Mouse (Mus musculus) B cell, adult 67 days (primary cell): ENCODE results near the gene Fam102a. TPM values are rescaled to one million over a fixed set of nuclear protein-coding genes. Genes with fewer than 3 reads are reported as not detected.

Source experiments
- total RNA-seq, 2 experiments: library from RNA; stranded (reverse); gene quantifications; 4 replicates each; pipeline ENCODE4 v1.2.4; 2023

Gene Fam102a
- 10 to 100 TPM; 69.0 to 74.8 TPM for total RNA-seq

DNA sequence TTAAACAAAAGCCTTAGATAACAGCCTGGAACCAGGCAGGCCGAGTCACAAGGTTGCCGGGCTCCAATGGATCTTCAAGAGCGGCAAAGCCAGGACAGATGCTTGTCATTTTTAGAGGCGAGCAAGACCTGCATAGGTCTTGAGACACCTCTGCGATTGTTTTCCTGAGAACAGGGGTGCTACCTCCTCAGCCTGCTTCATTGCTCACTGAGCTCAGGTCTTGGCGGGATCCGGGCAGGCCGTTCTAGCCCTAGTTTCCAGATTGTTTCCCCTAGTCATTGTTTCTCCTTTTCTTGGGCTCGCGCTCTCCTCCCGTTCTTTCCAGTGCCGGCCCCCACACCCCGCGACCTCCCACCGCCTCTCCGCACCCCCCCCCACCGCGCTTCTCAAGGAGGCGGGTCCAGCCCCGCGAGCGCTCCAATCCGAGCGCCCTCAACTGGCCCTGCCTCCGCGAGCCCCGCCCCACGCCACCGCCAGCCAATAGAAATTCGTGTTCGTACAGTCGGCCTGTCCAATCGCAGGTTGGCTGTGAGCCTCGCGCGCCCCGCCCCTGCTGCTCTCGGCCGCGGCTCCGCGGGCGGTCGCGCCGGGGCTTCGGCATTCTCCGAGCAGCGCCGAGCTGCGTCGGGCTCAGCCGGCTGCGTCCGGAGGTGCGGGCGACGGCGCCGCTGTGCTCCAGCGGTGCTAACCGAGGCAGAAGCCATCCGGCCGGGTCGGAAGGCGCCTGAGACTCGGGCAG, at the start of gene Fam102a:
Fam102a (plus strand) TSS at position 600 of the 739 bp plus-strand sequence.

DNA sequence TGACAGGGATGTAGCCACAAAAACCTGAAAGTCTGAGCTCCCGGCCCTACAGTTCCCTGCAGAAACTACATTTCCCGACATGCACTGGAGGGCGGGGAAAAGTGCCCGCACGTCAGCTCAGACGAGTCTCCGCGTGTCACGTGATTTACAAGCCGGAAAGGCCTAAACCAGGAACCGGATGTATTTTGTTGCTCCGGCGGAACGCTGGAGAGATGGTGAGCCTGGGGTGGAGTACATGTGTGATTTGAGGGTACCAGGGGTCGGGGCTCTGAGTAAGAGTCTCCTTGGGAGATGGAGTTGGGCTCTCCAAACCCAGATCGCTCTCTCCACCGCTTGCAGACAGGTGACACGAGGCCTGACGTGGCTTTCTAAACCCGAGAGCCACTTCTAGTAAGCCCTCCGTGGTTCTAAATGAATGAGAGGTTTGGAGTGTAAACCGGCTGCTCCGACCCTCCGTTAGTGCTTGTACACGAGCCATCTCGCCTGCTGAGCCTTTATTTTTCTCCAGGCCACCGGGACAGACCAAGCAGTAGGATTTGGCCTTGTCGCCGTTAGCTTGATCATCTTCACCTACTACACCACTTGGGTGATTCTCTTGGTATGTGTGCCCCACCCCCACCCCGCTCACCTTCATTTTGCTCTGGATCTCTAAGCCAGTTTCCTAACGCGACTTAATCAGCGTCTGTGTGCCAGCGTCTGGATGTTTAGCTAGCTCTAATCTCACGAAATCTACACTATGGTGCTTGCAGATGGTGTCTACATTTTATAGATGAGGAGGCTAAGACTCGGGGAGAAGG, 35.8 kb downstream of the Fam102a start, which contains the start of gene Dpm2:
Dpm2 (plus strand) TSS at position 161 of the 797 bp plus-strand sequence.

DNA sequence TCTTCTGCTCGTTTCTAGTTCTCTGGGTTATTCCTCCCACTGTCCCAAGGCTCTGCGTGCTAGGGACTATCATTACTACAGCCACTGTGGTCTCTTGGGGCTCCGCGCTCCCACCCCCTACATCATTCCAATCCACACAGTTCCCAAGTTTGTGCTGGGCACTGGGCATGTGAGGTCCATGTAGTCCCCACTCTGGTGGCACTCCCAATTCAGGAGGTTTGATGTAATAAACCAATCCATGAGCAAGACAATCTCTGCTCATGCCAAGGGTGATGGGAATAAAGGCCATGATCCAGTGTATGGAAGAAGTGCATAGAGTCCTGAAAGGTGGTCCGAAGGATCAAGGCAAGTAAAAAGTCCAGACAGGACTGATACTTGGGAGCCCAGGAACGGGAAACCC, 39.4 kb downstream of the Fam102a start, which contains the start of gene Pip5kl1:
Pip5kl1 (plus strand) TSS at position 301 of the 400 bp plus-strand sequence.

DNA sequence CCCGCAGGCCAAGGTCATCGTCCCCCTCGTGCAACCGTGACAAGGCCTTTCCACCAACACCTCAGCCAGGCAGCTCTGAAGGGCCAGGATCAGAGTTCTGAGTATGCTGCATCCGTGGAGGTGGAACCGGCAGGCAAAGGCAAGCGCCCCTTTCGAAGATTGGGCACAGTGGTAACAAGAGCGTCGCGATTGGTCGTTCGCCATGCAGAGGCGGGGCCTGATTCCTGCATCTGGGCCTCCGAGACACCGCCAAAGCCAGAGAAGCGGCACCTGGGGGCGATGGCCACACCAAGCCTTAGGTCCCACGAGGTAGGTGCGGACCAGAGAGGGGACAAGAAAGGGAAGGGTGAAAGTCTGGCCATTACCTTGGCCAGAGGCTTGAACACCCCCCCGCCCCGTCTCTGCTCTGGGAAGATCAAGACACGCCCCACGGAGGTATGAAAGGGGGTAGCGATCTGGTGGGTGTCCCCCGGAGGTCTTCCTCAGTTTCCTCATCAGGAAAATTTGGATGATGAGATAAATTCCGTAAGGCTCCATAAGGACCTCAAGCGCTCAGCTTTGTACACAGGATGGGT, 40.5 kb downstream of the Fam102a start, which contains the start of gene 9430097D07Rik:
9430097D07Rik (minus strand) TSS at position 99 of the 575 bp plus-strand sequence.

DNA sequence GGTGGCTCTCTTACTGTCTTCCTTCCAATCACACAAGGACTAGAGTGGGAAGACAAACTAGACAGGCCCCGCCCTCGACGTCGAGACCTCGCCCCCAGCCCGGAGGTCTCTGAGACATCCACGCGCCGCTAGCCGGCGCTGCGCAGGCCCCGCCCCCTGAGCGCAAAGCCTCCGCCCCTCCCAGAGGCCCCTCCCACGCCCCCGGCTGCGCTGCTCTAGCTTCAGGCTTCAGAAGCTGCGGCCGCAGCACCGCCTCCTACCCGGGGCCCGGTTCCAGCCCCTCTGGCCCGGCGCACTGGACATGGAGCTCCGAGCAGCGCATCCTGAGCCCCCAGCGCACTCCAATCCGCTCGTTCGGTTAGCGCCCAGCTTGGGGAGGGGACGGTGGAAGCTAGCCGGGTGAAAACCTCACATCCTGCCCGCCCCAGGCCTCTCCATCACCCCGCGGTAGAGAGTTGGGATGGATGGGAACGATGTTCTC, 51.8 kb downstream of the Fam102a start, which contains the start of gene St6galnac4:
St6galnac4 (plus strand) TSS at position 225 of the 481 bp plus-strand sequence.

DNA sequence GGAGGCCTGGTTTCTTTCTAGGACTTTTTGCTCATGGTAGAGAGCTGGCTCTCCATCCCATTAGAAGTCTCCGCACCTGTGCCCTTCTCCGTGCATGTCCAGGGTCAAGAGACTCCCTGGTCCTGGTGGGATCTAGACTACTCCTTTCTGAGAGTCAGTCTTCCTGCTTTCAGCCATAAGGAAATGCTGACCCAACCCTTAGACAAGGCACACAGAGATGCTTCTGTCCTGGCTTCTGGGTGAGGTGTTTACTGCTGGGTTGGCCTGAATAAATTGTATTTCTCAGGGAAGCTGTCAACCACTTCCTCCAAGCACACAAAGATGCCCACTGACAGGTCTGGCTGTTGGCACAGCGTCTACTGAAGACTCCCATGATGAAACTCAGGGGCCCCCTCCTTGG, 64.3 kb downstream of the Fam102a start, which contains the start of gene St6galnac6:
St6galnac6 (plus strand) TSS at position 301 of the 400 bp plus-strand sequence.

Other genes starting within 250 kb of the Fam102a start
- gene Golga2, start 247.9 kb upstream of the Fam102a start, total RNA-seq = 10 to 100 TPM; 66.3 to 72.3 TPM
- 100 to 1,000 TPM in 1 of 2 experiments, 10 to 100 TPM in 1; 86.0 to 107 TPM for gene Swi5, start 247.3 kb upstream of the Fam102a start, total RNA-seq
- gene Ciz1, start 183.0 kb upstream of the Fam102a start, total RNA-seq = 100 to 1,000 TPM; 134 to 162 TPM
- gene Dnm1, start 182.0 kb upstream of the Fam102a start, total RNA-seq = not detected
- 10 to 100 TPM; 45.5 to 54.0 TPM for gene 1110008P14Rik, start 153.4 kb upstream of the Fam102a start, total RNA-seq
- 1 to 10 TPM; 1.7 to 2.3 TPM for gene Lcn2, start 147.1 kb upstream of the Fam102a start, total RNA-seq
- 10 to 100 TPM; 11.4 to 15.6 TPM for gene Ptges2, start 139.4 kb upstream of the Fam102a start, total RNA-seq
- 1 to 10 TPM; 3.9 to 5.5 TPM for gene Naif1, start 84.9 kb upstream of the Fam102a start, total RNA-seq
- 10 to 100 TPM; 34.2 to 43.0 TPM for gene Slc25a25, start 83.9 kb upstream of the Fam102a start, total RNA-seq
- gene Dpm2, start 35.5 kb downstream of the Fam102a start, total RNA-seq = 10 to 100 TPM; 63.0 to 66.8 TPM
- under 1 TPM in 1 of 2 experiments, not detected in 1; 0.56 TPM for gene Pip5kl1, start 39.5 kb downstream of the Fam102a start, total RNA-seq
- gene 9430097D07Rik, start 40.4 kb downstream of the Fam102a start, total RNA-seq = not detected
- 10 to 100 TPM; 59.7 to 63.9 TPM for gene St6galnac4, start 51.8 kb downstream of the Fam102a start, total RNA-seq
- 10 to 100 TPM in 1 of 2 experiments, 1 to 10 TPM in 1; 6.3 to 10.6 TPM for gene St6galnac6, start 64.4 kb downstream of the Fam102a start, total RNA-seq
- gene Ak1, start 86.4 kb downstream of the Fam102a start, total RNA-seq = not detected
- gene Eng, start 111.3 kb downstream of the Fam102a start, total RNA-seq = under 1 TPM; 0.36 to 0.84 TPM
- 10 to 100 TPM; 30.3 to 36.4 TPM for gene Fpgs, start 168.8 kb downstream of the Fam102a start, total RNA-seq
- gene Cdk9, start 177.7 kb downstream of the Fam102a start, total RNA-seq = 100 to 1,000 TPM; 160 to 188 TPM
- gene Sh2d3c, start 185.7 kb downstream of the Fam102a start, total RNA-seq = 100 to 1,000 TPM; 113 to 116 TPM
- gene 6330409D20Rik, start 205.7 kb downstream of the Fam102a start, total RNA-seq = not detected
- gene Tor2a, start 221.9 kb downstream of the Fam102a start, total RNA-seq = 10 to 100 TPM; 35.6 to 37.1 TPM
- gene Ttc16, start 240.3 kb downstream of the Fam102a start, total RNA-seq = under 1 TPM in 1 of 2 experiments, not detected in 1; 0.15 TPM
- 1 to 10 TPM; 2.5 to 3.8 TPM for gene Ptrh1, start 240.5 kb downstream of the Fam102a start, total RNA-seq
- gene Cfap157, start 249.1 kb downstream of the Fam102a start, total RNA-seq = not detected